Mouse (Mus musculus): ENCODE measurements at regions not wholly inside any gene's neighbourhood (a gene's known extent, or its start where the extent isn't known, plus 50 kb on each side); places are given as distances from the start of the nearest gene placed in this dataset.

- DNase-seq (ENCODE audit: low spot score in 2 of 2): no peak
Observed at GRCm38 (mm10) chr5:91307031-91307430, 95.8 kb downstream of the Btc start.

Data from layer of hippocampus, adult 8-10 months (tissue).